Mouse (Mus musculus): ENCODE data around the gene Zfp638. TPM values are rescaled to one million over a fixed set of nuclear protein-coding genes. Genes with fewer than 3 reads are reported as not detected.
A peak's percentile ranks its signal among the peaks of the same experiment; 100 is the strongest.
"Not testable (repeated sequence)": the region's sequence is repeated elsewhere in the genome, so short reads cannot be mapped to it uniquely, and the experiment has no call there.

Gene Zfp638
- polyA plus RNA-seq, 1 experiment from 2014 or later: 71.6 TPM

- no peak for ATAC-seq (ENCODE audit: insufficient read depth)
- 41% methylated on average over 8 of the region's 8 CpGs for WGBS
- no peak for TF ChIP-seq CTCF (IDR thresholded peaks at IDR 0.05; ENCODE audit: low read depth)
- Histone ChIP-seq H3K4me1 (ENCODE audit: insufficient read depth) (peaks cover 3% of the 10 kb centered on the region; the same call in 1 of the 2 replicates), H3K9me3 (ENCODE audit: low read depth, low read length) (no peaks in the 10 kb centered on the region), H3K9ac (no peak overlapping the region), H3K4me2 (no peak overlapping the region), H3K4me3 (ENCODE audit: low read depth, low read length) (no peak overlapping the region), H3K36me3 (ENCODE audit: insufficient read depth) (no peaks in the 10 kb centered on the region), H3K27me3 (ENCODE audit: insufficient read depth, low read length) (peaks cover 8% of the 10 kb centered on the region; the same call in 1 of the 2 replicates), H3K27ac (ENCODE audit: low read depth) (peak overlapping the region; percentile 51; the same call in 1 of the 2 replicates)
- peak; percentile 12 for DNase-seq
Measured at GRCm38 (mm10) chr6:84010303-84011225, 143.7 kb downstream of the Zfp638 start.

DNA sequence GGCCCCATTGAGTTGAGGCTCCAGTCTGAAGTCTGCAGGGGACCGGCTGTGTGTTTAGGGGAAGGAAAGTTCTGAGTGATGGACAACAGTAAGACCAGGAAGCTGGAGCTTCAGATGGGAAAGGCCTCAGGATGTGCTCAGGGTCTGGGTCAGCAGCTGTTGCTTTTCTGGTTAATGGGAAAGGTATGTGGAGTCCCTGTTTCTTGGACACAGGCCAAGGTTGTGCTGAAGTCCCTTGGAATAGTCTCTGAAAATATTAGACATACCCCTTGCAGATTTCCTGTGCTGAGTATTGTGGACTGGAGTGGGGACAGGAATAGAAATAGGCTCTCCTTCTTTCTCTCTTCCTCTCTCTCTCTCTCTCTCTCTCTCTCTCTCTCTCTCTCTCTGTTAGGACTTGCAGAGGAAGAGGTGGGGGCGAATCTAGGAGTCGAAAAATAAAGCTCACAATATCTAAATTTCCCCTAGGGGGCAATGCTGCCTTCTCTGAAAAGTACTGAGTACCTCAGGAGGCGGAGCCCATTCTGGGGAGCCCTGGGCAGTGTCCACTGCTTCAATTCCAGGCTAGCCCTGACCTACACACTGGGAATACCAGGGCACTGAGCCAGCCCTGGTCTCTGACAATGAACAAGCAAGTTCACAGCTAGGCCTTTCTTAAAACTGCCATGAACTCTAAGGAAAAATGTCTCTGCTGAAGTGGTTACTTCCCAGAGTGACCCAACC, 148.2 kb downstream of the Zfp638 start:
- not testable (repeated sequence) for H3K36me3 ChIP-seq (ENCODE audit: insufficient read depth); H3K4me2 ChIP-seq; H3K9me3 ChIP-seq (ENCODE audit: low read depth, low read length); H3K4me1 ChIP-seq (ENCODE audit: insufficient read depth); H3K27me3 ChIP-seq (ENCODE audit: insufficient read depth, low read length); H3K4me3 ChIP-seq (ENCODE audit: low read depth, low read length); H3K9ac ChIP-seq
- peak; percentile 31; the same call in 1 of the 2 replicates for TF ChIP-seq CTCF (IDR thresholded peaks at IDR 0.05; ENCODE audit: low read depth)
- peak; percentile 75 for DNase-seq
- peak; percentile 36; the same call in 1 of the 2 replicates for ATAC-seq (ENCODE audit: insufficient read depth)
- WGBS: 43% methylated on average over 4 of the region's 4 CpGs
- peak overlapping the region; percentile 36; the same call in 1 of the 2 replicates for H3K27ac ChIP-seq (ENCODE audit: low read depth)

DNA sequence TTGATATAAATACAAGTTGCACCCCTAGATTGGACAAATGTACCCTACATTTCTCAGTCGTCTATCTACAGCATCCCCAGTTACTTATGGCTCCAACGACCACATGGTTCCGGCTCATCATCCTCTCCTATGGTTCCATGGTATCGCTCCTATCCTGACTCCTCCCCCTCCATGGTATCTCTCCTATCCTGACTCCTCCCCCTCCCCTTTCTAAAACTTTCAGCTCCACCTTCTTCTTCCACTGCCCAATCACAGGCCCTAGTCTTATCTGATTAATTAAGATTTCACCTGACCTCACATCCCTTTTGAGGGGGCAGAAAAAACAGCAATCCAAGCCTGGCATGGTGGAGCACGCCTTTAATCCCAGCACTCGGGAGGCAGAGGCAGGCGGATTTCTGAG, 149.9 kb downstream of the Zfp638 start:
- Histone ChIP-seq H3K36me3 (ENCODE audit: insufficient read depth) (no peaks in the 10 kb centered on the region), H3K4me1 (ENCODE audit: insufficient read depth) (no peaks in the 10 kb centered on the region), H3K27ac (ENCODE audit: low read depth) (no peak overlapping the region), H3K9me3 (ENCODE audit: low read depth, low read length) (no peaks in the 10 kb centered on the region), H3K4me2 (no peak overlapping the region), H3K4me3 (ENCODE audit: low read depth, low read length) (no peak overlapping the region), H3K27me3 (ENCODE audit: insufficient read depth, low read length) (peaks cover 6% of the 10 kb centered on the region), H3K9ac (no peak overlapping the region)
- ATAC-seq (ENCODE audit: insufficient read depth): no peak
- no peak for DNase-seq
- no peak for TF ChIP-seq CTCF (IDR thresholded peaks at IDR 0.05; ENCODE audit: low read depth)
- 91% methylated on average over 7 of the region's 7 CpGs for WGBS

DNA sequence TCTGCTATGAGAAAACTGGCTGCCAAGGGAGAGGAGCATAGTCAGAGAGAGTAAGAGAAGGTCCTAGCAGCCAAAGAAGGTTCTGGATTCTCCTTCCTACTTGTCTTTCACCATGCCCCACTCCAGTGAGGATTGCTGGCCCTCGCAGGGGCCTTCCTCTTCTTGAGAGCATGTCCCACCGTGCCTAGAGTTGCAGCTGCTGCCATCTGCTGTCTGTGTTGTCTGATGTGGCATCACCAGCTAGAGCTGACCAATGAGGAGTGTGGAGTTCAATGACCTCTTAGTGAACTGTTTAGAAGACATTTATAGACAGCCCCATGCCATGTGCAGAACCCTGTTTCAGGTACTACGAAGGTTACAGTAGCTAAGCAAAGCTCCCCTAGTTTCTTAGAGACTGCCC, 150.5 kb downstream of the Zfp638 start:
- Histone ChIP-seq H3K9me3 (ENCODE audit: low read depth, low read length) (no peaks in the 10 kb centered on the region), H3K36me3 (ENCODE audit: insufficient read depth) (no peaks in the 10 kb centered on the region), H3K9ac (no peak overlapping the region), H3K27me3 (ENCODE audit: insufficient read depth, low read length) (peaks cover 6% of the 10 kb centered on the region), H3K4me2 (no peak overlapping the region), H3K4me1 (ENCODE audit: insufficient read depth) (no peaks in the 10 kb centered on the region), H3K27ac (ENCODE audit: low read depth) (no peak overlapping the region), H3K4me3 (ENCODE audit: low read depth, low read length) (no peak overlapping the region)
- TF ChIP-seq CTCF (IDR thresholded peaks at IDR 0.05; ENCODE audit: low read depth): 0 out of 2 replicates have a peak, but pooled peaks have one; percentile 5
- no peak for ATAC-seq (ENCODE audit: insufficient read depth)
- peak; percentile 26 for DNase-seq
- WGBS: 51% methylated on average over 3 of the region's 3 CpGs

DNA sequence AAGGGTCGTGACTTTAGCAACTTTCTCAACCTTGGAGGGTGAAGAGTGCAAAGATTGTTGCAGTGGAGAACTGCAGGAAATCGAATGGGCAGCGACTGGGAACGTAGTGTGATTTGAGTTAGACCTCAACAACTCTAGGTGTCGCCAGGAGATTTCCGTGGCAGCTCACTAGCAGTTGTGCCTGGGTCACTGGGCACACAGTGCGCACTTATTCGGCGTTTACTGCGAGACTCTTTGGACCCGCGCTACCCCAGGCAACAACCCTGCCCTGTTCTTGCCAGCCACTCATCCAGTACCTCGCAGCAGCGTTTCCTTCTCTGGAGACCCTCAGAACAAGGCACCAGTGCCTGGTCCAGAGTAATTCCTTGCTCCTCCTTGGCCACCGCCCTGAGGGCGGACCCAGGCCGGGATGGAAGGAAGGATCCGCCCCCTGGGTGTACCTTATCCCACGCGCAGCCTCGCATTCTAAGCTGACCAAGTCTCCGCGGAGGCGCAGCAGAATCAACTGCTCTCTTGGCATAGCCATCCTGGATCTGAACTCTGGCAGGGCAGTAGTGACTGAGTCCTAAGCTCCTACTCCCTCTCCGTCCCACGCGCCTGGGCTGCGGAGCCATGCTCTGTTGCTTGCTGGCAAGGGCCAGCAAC, 152.1 kb downstream of the Zfp638 start:
- peak overlapping the region; percentile 74 for H3K4me2 ChIP-seq
- peak overlapping the region; percentile 41 for H3K9ac ChIP-seq
- H3K27me3 ChIP-seq (ENCODE audit: insufficient read depth, low read length): peaks cover 6% of the 10 kb centered on the region
- no peak for TF ChIP-seq CTCF (IDR thresholded peaks at IDR 0.05; ENCODE audit: low read depth)
- ATAC-seq (ENCODE audit: insufficient read depth): peak; percentile 86
- WGBS: 4% methylated on average over 28 of the region's 28 CpGs
- no peaks in the 10 kb centered on the region for H3K36me3 ChIP-seq (ENCODE audit: insufficient read depth)
- peak; percentile 81 for DNase-seq
- H3K4me1 ChIP-seq (ENCODE audit: insufficient read depth): no peaks in the 10 kb centered on the region
- peak overlapping the region; percentile 36 for H3K4me3 ChIP-seq (ENCODE audit: low read depth, low read length)
- H3K9me3 ChIP-seq (ENCODE audit: low read depth, low read length): no peaks in the 10 kb centered on the region
- 0 out of 2 replicates have a peak overlapping the region, but pooled peaks have one; percentile 15 for H3K27ac ChIP-seq (ENCODE audit: low read depth)

DNA sequence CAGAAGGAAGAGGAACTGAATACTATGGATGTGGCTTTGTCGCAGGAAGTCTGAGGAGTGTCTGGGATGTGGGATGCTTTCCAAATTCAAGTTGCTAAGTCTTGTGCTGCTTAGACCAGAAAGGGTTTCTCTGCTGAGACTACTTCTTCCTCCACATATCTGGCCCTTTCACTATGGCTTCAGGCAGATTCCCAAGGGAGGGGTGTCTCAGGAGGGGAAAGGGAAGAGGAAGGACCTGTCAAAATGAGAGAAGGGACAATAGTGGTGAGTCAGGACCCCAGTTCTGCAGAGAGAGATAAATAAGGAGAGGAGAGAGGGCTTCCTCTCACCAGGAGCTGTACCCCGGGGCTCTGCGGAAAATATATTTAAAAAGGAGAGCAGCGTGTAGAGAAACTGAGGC, 153.1 kb downstream of the Zfp638 start:
- DNase-seq (peak; percentile 22), ATAC-seq (ENCODE audit: insufficient read depth) (peak; percentile 21; the same call in 1 of the 2 replicates)
- no peak for TF ChIP-seq CTCF (IDR thresholded peaks at IDR 0.05; ENCODE audit: low read depth)
- peaks cover 6% of the 10 kb centered on the region for H3K27me3 ChIP-seq (ENCODE audit: insufficient read depth, low read length)
- H3K4me3 ChIP-seq (ENCODE audit: low read depth, low read length): peak overlapping the region; percentile 36
- 60% methylated on average over 4 of the region's 4 CpGs for WGBS
- H3K4me2 ChIP-seq: peak overlapping the region; percentile 74
- H3K36me3 ChIP-seq (ENCODE audit: insufficient read depth): no peaks in the 10 kb centered on the region
- H3K9me3 ChIP-seq (ENCODE audit: low read depth, low read length): no peaks in the 10 kb centered on the region
- H3K27ac ChIP-seq (ENCODE audit: low read depth): no peak overlapping the region
- no peaks in the 10 kb centered on the region for H3K4me1 ChIP-seq (ENCODE audit: insufficient read depth)
- no peak overlapping the region for H3K9ac ChIP-seq

All from lung, embryonic 14.5 days (tissue).